Mouse (Mus musculus) heart, postnatal 10 days (tissue): ENCODE data around the gene Gnao1. TPM values are rescaled to one million over a fixed set of nuclear protein-coding genes. Genes with fewer than 3 reads are reported as not detected.

Experiments
- DNase-seq, 2 experiments: peaks; one replicate each; pipeline ENCODE4 v3.0.0; 2021
- intact Hi-C: fragments of 180-260 bp; cut with DNase I; formaldehyde crosslinking; loops from one replicate; pipeline ENCODE4 v1.15.1; 2025
- total RNA-seq, 2 experiments: library from RNA; stranded (reverse); gene quantifications; 2 replicates each; pipeline ENCODE4 v1.2.3; 2021

Gene Gnao1
- total RNA-seq, 2 experiments from 2014 or later = 18.5 to 28.1 TPM

DNA sequence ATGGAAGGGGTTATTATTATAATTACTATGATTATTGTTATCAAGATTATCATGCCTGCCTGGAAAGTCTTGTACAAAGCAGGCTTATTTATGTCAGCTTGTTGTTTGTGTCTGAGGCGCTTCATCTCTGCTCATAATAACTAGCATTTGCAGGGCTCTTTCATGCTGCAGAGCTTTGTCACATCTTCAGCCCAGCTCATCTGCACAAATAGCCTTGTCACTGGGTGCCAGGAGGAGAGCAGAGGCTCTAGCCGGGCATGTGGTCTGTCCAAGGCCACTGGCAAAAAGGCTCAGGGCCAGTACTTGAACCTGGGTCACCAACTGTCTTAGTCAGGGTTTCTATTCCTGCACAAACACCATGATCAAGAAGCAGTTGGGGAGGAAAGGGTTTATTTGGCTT is 123.5 kb downstream of the Gnao1 start:
- intact Hi-C loops = loop anchor here (1.0 to 5.0 kb wide), 4 partner anchors 91 to 341 kb away; no protein-coding TSS in a partner anchor
- DNase-seq = no peak

DNA sequence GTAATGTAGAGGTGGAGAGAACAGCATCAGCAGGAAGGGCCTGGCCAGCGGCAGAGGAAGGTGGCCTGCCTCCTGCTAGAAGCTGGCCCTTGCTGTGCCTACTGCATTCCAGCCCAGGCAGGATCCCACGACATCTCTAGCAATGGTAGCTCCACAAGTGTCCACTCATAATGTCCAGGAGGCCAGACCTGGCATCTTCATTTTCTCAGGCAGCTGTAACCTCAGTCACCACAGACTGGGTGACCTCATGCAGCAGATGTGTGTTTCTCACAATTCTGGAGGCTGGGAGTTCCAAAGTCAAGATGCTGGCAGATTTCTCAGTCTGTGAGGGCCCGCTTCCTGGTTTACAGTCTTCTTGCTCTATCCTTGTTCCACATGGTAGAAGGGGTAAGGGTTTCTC is 128.4 kb downstream of the Gnao1 start:
- intact Hi-C loops = no loop called here
- DNase-seq = no peak

DNA sequence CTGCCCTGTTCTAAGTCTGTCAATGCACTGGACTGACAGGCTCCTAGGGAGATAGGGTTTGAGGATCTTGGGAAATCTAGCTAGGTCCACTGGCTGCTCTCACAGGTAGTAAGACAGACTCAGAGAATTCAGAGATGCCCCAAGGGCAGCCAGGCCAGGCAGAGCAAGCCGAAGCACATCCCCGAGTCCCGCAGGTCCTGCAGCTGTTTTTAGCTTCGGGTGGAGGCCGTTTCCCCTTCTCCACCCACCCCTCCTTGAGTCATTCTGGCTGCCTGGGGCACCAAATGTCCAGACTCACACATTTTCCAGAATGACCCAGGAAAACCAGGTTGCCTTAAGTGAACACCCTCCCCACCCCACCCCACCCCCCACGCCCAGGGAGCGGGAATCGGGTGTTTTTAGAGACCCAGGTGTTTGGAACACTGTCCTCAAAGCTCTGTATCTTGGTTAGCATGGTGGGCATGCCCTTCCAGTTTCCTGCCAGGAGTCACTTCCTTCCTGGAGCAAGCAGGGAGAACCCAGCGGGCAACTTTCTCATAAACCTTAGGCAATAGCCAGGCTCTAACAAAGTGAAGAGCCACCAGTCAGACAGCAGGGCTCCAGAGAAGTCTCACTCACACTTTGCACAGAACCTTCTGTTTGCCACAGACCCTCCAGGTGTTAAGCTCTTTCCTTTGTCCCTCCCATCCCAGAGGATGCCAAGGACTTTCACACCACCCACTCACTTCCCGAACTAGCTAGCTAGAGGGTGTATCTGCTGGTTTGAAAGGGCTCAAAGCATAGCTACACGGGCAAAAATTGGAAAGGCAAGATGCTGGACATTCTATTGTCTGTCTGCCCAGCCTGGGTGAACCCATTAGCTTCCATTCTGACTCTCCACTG is 131.0 kb downstream of the Gnao1 start:
- no peak for DNase-seq
- intact Hi-C loops = no loop called here

DNA sequence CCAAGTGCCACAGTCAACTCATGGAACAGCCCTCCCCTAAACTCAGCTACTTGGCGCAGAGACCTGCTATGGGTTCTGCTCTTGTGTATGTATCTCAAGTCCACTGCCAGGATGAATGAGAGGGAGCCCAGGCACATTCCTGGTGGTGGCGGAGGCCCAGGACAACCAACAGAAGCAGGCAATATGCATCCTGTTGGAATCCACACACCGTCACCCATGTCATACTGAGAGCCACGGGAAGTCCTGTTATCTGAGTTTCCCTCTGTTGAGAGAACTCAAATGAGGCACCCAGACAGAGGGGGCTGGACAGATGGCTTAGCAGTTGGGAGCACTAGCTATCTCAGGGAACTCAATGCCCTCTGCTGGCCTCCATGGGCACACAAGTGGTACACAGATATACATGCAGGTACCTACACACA is 131.9 kb downstream of the Gnao1 start:
- peak; percentile 24 to 33 for DNase-seq
- intact Hi-C loops = no loop called here

DNA sequence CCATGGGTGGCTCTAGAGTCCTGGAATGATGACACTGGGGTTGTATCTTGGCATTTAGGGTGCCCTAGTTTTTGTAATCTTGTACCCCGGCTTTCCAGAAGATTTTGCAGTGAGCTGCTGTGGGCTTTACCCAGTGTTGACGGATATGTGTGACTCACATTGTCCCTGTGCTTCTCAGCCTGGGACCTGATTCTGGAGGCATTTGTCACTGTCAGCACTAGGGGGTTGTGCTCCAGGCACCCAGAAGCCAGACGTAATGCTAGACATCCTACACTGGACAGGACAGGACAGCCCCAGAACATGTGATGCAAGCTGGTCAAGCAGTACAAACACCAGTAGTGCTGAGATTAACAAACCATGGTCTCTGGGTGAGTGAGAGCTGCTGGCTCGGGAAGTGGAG is 136.0 kb downstream of the Gnao1 start:
- intact Hi-C loops = no loop called here
- DNase-seq = no peak

DNA sequence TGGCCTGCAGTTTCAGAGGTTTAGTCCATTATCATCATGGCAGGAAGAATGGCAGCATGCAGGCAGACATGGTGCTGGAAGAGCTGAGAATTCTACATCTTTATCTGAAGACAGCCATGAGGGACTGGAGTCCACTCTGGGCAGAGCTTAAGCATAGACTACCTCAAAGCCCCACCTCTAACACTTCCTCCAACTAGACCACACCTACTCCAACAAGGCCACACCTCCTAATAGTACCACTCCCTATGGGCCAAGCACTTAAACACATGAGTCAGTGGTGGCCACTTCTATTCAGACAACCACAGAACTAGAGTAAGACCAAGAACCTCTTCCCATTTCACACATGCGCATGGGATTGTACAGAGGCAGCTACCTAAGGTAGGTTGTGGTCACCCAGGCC is 136.6 kb downstream of the Gnao1 start:
- no peak for DNase-seq
- intact Hi-C loops = no loop called here

DNA sequence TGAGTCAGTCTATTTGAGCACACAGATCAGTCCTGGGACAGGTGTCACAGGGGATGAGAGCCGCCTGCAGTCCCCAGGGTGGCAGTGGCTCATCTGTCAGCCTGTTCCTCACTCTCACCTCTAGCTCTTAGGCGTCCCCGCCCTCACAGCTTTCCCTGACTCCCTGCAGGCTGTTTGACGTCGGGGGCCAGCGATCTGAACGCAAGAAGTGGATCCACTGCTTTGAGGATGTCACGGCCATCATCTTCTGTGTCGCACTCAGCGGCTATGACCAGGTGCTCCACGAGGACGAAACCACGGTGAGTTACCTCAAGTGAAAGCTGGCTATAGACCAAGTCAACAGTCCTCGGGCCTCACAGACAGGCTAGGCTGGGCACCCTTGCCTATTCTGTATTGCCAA is 140.4 kb downstream of the Gnao1 start:
- intact Hi-C loops = no loop called here
- no peak for DNase-seq

DNA sequence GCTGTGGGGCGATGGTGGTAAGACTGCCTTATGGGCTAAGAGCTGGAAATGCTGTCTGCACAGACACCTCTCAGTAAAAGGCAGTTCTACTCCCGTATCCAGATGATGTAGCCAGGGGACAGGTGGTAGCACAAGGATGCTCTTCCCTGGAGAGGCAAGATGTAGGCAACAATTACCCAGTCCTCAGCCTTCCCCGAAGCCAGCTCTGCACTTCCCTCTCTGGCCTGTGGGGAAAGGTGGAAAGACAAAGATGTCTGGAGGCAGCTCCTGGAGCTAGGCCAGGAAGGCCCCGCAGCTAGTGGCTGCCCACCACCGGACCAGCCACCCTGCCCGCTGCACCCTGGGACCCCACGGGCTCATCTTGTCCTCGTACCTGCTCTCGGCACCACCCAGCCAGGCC is 142.7 kb downstream of the Gnao1 start:
- intact Hi-C loops = no loop called here
- no peak for DNase-seq

DNA sequence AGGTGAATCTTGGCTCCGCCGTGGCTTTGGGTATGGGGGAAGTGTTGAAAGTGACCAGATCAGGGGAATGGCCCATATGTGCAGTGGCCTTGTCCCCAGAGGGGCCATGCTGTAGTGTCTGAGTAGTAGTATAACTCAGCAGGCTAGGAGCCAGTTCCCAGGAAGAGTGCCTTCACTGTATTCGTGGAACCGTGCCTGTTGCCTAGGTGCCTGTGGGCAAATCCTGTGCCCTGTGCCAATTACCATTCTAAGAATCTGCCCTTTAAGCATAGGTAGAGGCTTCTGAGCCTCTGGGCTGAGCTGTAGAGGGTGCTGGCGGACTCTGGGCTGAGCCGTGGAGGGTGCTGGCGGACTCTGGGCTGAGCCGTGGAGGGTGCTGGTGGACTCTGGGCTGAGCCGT is 148.6 kb downstream of the Gnao1 start:
- peak; percentile 62 to 64 for DNase-seq
- intact Hi-C loops = no loop called here

DNA sequence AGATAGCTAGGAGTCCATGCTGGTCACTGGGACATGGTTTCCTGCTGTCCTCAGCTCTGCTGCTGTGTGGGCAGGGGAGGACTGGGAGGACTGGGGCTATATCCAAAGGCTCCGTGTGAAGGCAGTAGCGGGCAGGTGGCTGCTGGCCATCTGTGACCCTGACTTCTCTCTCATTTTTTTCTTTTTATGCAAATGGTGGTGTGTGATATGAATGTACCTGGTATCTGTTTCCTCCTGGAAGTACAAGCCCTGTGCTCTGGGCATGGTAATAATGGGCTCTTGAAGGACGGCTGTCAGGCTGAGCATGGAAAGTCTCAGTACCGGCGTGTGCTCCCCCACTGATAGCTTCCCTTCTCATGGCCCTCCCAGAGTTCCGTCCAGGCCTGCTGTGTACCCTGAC is 151.1 kb downstream of the Gnao1 start:
- DNase-seq = no peak
- intact Hi-C loops = no loop called here

DNA sequence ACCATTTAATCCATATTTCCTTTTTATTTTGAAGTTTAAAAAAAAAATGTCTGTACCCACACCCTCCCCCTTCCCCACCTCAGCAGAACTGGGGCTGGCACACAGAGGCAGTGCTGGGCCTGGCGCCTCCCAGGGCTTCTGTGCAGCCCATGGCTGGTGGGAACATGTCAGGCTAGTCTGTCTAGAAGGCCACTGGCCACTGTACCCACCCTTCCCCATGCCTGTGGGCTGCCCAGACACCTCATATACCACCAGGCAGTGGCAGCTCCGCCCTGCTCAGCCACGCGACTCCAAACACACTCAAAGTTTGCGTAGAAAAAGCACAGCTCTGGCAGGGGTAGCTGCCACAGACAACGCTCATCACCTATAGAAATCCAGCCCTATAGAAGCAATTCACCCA is 158.5 kb downstream of the Gnao1 start:
- intact Hi-C loops = no loop called here
- DNase-seq = no peak

DNA sequence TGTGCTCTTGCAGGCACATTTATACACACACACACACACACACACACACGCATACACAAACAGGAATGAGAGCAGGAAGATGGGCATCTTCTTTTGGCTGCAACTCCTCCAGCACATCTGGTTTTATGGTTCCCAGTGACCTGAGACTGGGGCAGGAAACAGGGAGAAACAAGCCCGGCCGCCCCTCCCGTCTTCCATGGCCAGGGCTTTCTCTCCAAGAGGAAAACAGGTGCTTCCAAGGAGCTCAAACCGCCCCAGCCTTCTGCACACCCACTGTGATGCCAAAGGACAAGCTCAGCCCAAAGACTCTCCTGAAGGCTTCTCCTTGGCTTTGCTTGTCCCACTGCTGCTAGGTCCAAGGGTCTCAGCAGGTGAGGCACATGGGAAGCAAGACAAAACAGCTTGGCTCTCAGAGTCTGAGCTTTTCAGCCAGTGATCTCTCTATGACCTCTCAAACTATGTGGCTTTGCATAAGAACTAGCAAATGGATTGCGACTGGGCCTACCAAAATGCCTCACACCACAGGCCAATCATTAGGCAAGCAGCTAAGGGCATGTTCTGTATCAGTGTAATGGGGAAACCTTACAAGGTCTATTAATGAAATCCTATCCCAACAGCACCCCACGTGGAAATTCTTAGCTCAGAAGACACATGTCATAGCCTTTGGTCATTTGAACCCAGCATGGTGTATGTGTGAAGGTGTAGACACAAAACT is 160.0 kb downstream of the Gnao1 start:
- intact Hi-C loops = no loop called here
- DNase-seq = no peak

DNA sequence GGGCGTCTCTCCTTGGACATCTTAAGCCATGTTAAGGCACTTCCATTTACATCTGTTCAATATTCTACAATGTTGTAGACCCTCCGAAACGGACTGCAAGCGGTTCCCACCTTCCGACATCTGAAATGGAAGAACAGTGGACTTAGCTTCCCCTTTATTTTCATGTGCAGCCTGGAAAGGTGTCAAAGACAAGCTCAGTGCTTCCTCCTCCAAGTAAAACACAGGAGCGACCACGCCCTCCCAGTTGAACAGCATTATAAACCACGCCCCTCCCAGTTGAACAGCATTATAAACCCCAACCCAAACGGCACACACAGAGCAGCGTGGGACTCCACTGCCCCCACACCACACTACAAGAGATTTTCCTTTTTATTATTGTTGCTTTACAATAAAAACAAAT is 161.7 kb downstream of the Gnao1 start:
- no peak for DNase-seq
- intact Hi-C loops = no loop called here

DNA sequence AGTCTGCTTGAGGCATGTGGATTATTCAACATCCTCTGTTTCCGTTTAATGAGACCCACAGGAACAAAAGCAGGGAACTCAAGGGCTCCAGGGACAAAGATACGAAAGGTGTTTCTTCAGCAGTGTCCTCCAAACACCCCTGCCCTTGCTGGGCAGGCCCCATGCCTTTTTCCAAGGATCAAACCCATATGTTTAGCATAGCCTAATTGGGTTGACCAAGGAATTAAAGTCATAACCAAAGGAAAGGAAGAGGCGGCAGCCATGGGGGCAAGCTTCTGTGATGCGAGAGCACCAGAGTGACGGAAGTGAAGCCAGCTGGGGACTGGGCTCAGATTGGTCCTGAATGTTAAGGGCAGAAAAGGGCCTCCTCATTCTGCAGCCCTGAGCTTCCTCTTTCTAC is 162.4 kb downstream of the Gnao1 start:
- DNase-seq = no peak
- intact Hi-C loops = no loop called here

DNA sequence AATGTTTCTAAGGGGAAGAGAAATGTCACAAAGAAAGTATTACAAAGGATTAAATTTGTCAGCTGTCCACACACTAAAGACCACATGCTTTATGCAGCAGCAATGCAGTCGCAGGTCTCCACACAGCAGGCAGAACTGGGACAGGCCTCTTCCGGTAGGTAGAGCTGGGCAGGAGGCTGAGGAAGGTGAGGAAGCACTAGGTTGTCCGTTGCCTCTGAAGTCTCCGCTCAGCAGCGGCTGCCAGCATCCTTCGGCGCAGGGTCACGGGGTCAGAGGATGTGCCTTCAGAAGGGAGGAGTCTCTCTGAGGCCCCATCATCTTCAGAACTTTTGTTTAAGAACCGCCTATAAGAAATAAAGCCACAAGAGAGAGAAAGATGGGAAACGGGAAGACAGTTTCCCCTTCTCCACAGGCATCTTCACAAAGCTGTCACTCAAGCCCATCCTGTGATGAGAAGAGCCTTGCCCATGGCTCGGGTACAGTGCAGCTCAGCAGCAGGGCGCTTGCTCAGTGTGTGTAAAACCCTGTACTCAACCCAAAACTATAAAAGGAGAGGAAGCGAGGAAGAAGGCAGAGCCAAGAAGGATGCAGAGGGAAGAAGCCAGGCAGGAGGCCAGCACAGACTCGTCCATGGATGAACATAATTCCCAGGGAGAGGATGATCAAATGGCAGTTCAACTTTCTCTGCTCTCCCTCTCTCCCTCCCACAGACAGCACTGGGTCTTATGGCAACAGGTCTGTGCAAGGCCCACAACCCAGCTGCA is 163.4 kb downstream of the Gnao1 start:
- intact Hi-C loops = no loop called here
- DNase-seq = no peak

DNA sequence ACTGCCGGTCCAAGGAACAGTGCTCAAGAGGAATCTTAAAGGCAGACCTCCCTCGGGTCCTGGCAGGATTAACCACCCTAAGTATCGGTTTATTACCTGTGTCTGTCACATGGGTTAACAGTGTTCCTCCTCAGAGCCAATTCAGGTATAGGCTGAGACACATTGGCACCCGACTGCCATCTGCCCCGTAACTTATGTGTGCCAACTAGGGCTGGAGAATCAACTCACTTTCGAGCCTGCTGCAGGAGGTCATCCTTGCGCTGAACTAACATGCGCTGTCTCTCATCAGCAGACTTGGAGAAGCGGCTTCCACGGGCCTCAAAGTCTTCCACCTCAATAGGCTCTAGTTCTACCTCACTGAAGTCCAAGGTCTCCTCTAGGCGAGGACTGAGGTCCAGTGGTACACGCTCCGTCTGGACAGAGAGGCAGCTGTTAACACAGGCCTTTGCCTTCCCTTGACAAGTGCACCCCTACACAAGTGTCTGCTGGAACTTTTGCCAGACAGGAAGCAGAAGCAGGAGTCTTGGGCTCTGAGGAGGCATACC is 164.1 kb downstream of the Gnao1 start:
- intact Hi-C loops = no loop called here
- no peak for DNase-seq

DNA sequence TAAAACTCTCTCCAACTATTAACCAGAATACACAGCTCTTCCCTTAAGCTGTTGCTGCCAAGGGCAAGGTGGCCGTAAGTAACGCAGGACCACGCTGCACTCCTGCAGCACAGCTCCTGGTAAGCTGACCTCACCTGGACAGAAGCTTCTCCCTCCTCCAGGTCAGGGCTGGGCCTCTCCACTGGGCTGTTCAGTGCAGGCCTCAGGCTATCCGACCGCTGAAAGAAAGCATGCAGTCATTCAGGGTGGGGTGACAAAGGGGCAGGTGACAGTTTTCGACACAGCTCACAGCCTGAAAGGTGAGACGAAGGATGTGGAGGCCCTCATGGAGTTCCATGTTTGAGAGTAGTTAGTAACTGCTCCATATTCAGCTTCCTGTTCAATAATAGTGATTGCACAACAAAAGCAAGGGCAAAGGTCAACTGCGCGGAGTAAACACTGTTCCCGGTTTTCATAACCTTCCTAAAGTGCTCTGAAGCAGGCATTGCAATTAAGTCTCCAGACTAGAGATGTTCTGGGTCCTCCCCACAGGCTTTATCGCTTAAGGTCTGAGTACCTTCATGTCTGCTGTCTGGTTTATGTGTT is 164.9 kb downstream of the Gnao1 start:
- DNase-seq = no peak
- intact Hi-C loops = no loop called here

DNA sequence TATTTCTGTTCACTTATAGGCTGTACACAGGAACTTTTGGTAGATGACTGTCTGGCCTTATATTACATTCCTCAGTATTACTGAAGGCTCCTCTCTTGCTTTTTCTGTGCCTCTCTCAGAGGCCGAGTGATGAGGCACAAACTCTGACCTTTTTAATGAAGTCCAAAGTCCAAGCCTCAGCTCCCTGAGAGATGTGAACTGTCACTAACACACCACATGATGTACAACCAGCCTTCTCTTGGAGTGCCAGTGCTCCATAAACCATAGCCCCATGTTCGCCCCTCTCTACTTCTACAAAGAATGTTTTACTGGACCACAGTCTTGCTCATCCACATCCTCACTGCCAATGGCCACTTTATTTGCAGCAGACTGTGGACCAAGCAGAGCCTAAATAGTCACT is 165.6 kb downstream of the Gnao1 start:
- intact Hi-C loops = no loop called here

DNA sequence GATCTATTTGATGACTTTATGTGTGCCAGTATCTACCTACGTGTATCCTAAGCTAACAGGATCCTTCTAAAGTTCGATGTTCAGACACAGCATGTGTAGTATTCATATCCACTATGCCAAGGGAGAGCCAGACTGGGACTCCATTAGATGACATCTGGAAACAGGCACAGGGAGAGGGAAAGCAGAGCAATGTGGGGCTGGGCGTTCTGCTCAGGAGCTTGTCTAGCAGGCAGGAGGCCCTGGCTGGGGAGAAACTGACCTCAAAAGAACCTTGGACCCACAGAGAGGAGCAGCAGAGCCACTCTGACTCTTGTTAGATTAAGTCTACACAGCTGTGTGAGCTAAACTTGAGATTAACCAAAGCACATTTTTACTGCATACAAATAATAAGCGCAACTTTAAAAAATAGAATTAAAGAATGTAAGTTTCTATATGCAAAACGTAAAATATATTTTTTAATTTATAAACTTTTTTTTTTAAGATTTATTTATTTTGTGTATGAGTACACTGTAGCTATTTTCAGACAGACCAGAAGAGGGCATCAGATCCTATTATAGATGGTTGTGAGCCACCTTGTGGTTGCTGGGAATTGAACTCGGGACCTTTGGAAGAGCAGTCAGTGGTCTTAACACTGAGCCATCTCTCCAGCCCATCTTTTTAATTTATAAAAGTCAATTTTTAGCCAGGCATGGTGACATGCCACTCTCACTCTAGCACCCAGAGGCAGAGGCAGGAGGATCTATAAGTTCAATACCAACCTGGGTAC is 166.9 kb downstream of the Gnao1 start:
- DNase-seq = peak; percentile 42 to 44

More for the DNA sequence above, 165.6 kb downstream of the Gnao1 start:
- no peak for DNase-seq

DNA sequence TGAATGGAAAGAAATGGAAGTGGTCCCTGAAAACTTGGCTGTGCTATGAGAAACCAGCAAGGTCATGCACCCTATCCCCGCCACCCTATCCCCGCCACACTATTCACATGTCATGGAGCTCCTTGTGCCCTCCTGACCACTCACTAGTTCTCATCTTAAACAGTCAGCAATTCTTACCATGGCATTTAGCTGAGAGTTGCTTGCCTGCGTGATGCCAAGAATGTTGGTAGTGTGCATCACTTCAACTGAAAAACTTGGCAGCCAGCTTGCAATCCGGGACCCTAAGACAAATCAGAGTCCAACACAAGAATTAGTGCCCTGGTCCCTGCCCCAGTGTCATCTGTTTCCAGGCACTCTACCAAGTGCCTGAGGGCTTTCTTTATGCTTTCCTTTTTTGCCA is 170.4 kb downstream of the Gnao1 start:
- DNase-seq = peak; percentile 25 to 32
- intact Hi-C loops = no loop called here

More for the DNA sequence above, 166.9 kb downstream of the Gnao1 start:
- intact Hi-C loops = no loop called here
